Mouse (Mus musculus) hindlimb bud, embryonic 11.5 days (tissue): Measurements from ENCODE around the gene Gm17349.
"Not testable (repeated sequence)": the region's sequence is repeated elsewhere in the genome, so short reads cannot be mapped to it uniquely, and the experiment has no call there.

Experiments
- DNase-seq: peaks from one replicate; pipeline ENCODE4 v3.0.0-alpha.2; 2012; ENCODE audit warnings: low read depth, low spot score; ENCODE audit errors: extremely low spot score

Gene Gm17349

GRCm38 (mm10) chr15:99718461-99719021 lies 13.3 kb upstream of the Gm17349 start:
- DNase-seq, result no peak

- DNase-seq, result no peak
Measured at GRCm38 (mm10) chr15:99717386-99718334, 12.4 kb upstream of the Gm17349 start, which contains the start of gene Gpd1. Gpd1 (plus strand) TSS chr15:99717515.

DNA sequence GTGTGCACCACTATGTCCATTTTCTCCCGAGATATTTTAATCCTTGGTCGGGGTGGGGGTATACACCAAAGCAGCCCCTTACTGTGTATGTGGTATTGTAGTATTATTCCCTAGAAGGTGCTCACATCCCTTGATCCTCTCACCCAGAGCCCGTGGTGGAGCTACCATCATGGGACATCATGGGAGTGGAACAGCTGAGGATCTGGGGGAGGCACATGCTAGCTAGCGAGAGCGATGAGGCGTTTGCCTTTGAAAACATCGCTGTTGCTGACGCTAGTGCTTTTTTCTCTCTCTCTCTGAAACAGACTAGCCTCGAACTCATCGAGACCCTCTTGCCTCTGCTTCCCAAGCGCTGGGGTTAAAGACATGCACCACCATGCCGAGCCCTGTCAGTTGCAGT lies 11.5 kb upstream of the Gm17349 start:
- DNase-seq, result no peak

GRCm38 (mm10) chr15:99715982-99716746 lies 10.9 kb upstream of the Gm17349 start:
- DNase-seq, result no peak

- no peak for DNase-seq
Measured at GRCm38 (mm10) chr15:99715361-99715865, 10.1 kb upstream of the Gm17349 start.

DNA sequence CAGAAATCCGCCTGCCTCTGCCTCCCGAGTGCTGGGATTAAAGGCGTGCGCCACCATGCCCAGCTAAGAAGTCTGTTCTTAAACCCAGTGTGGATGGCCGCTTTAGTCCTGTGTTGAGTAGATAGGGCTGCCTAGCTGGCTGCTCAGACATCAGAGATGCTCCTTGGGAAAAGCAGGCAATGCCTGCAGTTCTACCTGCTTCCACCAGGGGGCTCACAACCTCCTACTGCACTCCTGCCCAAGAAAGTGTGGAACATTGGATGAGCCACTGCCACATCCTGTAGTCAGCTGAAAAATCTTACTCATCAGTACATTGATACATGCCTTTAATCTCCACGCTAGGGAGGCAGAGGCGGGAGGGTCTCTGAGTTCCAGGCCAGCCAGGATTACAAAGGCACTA lies 9.6 kb upstream of the Gm17349 start:
- peak; percentile 72 for DNase-seq

DNA sequence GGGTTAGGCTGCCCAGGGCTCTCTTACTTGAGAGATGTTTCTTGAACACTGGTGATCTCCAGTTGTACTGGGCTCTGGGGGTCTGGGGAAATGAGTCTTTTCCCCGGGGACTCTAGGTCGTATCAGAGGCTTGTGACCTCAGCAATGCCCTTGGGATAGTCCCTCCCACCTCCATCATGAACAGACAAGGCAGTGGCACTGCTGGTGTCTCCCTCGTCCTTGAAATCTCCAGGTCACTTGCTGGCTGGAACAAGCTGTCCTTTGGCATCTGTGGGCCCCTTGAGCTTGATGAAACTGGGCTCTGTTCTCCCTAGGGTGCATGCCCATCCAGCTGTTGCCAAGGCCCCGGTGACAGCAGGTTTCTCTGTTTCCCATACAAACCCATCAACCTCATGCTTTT lies 8.9 kb upstream of the Gm17349 start:
- DNase-seq, result no peak

DNA sequence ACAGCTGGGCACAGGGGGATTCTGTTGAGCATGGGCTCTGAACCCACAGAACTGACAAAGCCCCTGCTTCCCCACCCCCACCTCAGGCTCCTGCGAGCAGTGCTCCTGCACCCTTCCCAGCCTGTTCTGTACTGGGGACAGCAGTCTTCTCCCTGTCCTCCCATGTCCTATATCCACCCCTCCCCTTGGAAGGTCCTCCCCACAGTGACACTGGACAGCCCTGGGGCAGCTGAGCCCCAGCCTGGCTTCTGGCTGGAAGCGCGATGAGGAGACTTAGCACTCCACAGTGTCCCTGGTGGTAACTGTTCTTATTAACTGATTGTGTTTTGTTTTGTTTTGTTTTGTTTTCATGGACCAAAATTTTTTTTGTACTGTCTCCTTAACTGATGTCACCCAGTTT lies 8.3 kb upstream of the Gm17349 start:
- DNase-seq, result no peak

DNA sequence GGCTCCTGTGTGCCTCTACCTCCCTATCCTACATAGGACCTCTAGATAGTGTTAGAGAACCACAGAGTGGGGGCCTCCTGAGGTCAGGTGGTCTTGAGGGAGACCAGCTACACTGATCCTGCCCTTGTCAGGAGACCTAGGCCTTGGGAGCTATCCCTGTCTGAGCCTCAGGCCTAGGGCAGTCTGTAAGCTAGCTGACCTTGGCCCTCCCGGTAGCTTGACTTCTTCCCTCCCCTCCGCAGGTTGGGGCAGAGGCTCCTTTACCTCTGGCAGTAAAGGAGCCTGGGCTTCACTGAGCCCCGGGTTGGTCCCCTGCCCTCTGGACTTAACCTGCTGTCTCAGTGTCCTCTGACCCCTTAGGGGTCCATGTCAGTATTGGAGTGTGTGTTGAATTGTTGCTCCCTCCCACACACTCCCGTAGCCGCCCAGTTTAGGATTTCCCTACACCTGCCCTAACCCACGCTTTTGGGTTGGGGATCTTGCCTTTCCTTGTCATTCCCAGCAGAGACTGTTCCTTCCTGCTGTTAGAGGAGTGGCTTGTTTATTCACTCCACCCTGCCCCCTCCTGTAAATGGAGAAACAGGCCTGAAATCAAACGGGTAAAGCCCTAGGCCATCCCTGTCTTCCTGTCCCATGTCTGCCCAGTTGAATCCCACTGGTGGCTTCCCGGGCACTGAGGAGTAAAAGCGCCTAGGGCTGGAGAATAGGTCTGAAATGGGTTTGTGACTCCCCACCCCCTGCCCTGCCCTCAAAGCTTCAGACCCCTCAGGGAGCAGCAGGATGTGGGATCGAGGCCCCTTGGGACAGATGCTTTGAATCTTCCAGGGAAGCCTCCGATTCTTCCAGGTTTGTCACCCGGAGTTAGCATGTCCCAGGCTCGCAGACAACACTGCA lies 7.6 kb upstream of the Gm17349 start:
- no peak for DNase-seq

DNA sequence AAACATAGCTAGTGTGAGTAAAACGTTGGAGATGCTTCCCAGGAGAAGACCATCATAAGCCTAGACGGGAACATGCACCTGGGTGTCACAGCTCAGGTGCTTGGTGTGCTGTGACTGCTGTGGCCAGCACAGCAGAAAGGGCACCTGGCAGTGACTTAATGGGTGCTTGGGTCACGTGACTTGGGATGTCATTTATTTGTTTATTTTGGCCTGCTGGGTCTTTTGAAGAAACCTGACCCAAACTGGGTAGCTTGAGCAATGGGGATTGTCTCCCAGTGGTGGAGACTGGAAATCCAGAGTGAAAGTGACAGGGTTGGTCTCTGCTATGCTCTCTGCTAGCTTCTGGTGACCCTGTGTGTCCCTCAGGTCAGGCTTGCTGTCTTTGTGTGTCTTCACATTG lies 6.2 kb upstream of the Gm17349 start:
- no peak for DNase-seq

- no peak for DNase-seq
Measured at GRCm38 (mm10) chr15:99710221-99711190, 5.2 kb upstream of the Gm17349 start.

GRCm38 (mm10) chr15:99708176-99708575 lies 2.9 kb upstream of the Gm17349 start:
- DNase-seq, result no peak

DNA sequence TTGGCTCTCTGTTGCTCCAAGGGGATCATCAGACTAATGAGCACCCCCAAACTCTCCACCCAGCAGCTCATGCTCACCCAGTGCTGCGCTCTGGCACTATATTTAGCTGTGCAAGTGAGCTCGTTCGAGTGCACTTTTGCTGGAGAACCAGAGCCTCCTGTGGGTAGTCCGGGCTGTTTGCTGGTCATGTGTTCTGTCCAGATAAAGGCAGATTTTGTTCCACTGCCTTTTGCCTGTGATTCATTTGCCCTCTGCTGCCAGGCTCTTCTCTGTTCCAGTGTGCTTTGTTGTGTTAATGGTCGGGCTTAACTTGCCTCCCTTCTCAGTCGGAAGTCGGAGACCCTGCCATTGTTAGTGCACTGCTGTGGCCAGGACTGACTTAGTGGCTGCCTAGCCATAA lies 409 bp downstream of the Gm17349 start:
- no peak for DNase-seq

DNA sequence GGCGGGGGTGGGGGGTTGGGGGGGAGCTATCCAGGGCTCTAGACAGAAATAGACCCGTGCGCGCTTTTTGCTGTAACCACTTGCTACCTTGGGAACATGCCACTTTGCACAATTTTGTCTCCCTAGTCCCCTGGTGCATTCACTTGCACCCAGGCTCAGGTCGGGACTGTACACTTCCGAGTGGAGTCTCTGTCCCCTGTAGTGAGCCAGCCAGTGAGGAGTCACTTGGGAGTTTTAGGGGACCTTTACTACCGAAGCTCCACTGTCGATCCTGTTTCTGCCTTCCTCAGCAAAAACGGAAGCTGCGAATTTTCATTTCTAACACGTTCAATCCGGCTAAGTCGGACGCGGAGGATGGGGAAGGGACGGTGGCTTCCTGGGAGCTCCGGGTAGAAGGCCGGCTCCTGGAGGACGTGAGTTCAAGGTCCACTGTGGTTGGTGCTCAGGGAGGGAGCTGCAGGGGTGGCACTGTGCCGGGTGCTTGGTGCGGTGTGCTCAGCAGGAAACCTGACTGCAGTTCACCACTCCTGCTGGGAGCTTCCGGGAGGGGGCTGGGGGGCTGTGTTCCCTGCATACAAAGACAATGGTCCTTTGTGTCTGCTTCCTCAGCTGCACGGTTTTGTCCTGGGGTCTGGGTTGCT lies 1.1 kb downstream of the Gm17349 start:
- DNase-seq, result no peak

GRCm38 (mm10) chr15:99703676-99704040 lies 1.6 kb downstream of the Gm17349 start:
- DNase-seq, result no peak

- no peak for DNase-seq
Measured at GRCm38 (mm10) chr15:99703104-99703503, 2.2 kb downstream of the Gm17349 start.

DNA sequence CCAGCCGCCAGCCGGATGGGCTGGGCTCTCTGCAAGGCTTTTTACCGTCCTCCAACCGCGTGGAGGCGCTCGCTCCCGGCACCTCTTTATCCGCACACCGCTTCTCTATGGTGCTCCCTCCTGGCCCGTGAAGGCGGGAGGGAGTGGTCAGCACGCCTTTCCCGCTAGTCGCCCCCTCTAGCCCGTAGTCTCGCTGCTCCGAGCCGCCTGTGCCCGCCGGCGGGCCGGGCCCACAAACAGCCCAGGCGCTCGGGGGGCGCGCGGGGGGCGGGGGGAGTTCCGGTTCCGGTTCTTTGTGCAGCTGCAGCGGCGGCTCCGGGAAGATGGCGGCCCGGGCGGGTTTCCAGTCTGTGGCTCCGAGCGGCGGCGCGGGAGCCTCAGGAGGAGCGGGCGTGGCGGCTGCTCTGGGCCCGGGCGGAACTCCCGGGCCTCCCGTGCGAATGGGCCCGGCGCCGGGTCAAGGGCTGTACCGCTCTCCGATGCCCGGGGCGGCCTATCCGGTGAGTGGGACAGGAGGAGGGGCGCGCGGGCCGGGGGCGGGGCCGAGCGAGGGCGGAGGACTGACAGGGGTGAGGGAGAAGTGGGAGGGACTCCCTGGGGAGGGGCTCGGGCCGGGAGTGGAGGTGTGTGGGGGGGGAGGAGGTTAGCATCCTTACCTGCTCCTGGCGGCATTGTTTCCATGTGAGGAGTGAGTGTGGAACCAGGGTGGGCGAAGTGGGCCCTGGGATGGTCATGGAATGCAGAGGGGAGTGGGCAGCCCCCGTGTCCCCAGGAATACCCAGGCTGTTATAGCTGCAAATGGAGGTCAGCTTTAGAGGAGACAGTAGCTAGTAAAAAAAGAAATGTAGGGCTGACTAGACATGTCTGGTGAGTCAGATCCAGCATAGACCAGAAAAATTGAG lies 3.0 kb downstream of the Gm17349 start, which contains the start of gene Smarcd1:
Gene Smarcd1 (plus strand): TSS at position 131 of the 902 bp plus-strand sequence.
- peak; percentile 91 for DNase-seq

DNA sequence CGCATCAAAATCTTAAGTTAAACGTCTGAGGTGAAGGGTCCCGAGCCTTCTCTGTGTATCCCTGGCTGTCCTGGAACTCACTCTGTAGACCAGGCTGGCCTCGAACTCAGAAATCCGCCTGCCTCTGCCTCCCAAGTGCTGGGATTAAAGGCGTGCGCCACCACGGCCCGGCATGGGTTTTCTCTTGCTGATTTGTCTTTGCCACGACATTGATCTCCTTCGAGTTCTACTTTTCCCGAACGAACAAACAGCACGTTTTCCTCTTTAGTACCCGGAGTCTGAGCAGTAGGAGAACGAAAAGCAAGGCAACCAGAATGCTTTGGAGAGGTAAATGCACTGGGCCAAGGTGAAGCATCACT lies 3.7 kb downstream of the Gm17349 start:
- not testable (repeated sequence) for DNase-seq
